Mouse (Mus musculus): ENCODE measurements at regions not wholly inside any gene's neighbourhood (a gene's known extent, or its start where the extent isn't known, plus 50 kb on each side); places are given as distances from the start of the nearest gene placed in this dataset.
A peak's percentile ranks its signal among the peaks of the same experiment; 100 is the strongest.

DNA sequence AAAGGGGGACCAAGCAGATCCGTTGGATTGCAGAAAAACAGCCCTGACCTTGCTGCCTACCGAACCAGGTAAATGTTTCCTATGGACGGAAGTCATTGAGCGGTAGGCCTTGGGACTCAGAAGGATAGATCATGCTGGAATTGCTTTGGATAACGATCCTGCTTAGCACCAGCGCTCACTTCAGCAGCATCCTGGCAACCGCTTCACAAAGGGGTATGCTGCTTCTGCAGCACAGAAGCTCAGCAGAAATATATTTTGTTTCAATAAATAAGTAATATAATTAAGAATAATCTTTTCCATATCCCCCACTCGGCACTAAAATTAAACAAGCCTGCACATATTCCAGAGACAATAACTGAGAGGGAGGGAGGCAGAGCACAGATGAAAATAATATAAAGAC lies 296.0 kb downstream of the Meis1 start:
- no peak for DNase-seq (ENCODE audit: low spot score in 2 of 2)

DNA sequence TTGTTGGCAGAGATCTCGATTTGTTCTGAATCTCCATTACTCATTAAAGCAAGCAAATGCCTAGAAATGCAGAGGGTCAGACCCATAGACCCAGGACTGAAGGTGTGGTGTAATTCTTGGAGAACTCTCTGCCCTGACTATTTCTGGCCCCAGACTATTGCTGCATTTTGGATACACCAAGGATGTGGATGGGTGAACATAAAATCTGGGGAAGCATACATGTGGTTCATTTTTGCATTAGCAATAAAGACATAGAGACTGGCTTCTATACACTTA lies 303.0 kb downstream of the Meis1 start:
- DNase-seq (ENCODE audit: low spot score in 2 of 2), result no peak

DNA sequence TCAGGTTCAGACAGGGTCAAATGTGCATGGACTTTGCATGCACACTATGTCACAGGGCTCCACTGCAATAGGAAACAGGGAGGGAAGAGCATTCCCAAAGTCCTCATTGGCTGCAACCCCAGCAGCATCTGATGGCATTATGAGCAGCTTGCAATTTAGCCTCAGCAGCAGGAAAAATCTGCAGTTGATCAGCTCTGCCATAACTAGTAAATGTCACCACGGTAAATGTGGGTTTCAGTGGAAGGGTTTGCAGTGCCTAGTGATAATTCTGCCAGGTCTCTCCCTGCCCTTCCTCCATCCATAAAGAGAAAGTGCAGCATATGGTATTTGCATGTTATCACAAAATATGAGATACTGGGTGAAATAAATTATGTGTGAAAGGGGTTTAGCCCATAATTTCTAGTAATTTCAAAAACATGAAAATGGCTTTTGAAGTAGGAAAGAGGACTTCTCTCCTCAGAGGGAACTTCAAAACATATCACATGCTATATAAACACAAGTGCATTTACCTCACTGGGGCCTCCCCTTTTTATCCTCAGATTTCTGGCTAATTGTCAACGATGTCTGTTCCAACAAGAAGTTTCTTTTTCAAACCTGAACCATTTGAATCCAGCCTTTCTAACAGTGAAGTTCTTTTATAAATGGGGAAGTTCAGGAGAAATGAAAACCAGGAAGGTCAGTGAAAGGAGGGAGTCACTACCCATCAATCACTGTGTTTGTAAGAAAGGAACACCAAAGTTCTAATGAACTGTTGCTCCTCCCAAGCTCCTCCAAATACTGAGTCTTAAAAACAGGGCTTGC lies 303.5 kb downstream of the Meis1 start:
- DNase-seq (ENCODE audit: low spot score in 2 of 2), result no peak

DNA sequence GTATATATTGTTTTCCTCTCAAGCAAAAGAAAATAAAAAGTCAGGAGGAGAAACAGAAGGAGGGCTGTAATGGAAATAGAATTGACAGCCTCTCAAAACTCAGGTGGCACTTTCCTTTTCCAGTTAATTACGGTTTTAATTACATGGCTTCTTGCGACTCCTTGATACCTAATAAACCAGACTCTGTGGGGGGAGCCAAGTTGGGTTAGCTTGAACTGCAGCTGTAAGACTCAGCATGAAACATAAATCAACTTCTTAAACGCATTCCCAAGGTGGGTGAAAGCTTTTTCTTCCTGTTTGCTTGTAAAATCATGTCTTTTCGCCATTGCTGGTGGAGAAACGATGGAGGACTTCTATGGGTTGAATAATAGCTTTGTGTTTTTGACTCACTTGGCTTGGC lies 304.4 kb downstream of the Meis1 start:
- no peak for DNase-seq (ENCODE audit: low spot score in 2 of 2)

DNA sequence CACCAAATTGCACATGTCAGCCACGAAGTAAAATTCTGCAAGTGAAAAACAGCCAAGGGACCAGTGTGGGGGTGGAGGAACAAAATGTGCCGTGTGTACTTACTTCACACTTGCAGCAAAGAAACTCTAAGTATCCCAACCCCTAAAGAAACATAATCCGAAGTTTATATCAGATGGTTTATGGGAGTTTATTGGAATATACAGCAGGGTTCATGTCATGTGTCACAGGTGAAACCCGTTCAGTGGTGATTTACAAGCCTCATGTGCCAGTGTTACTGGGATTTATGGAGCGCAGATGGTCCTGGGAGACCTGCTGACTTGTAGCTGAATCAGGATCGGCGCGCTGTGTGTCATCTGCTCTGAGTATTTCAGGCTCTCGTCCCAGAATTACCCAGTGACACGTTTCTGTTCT lies 306.1 kb downstream of the Meis1 start:
- peak in 1 of 2 experiments; percentile 9 for DNase-seq (ENCODE audit: low spot score in 2 of 2)

DNA sequence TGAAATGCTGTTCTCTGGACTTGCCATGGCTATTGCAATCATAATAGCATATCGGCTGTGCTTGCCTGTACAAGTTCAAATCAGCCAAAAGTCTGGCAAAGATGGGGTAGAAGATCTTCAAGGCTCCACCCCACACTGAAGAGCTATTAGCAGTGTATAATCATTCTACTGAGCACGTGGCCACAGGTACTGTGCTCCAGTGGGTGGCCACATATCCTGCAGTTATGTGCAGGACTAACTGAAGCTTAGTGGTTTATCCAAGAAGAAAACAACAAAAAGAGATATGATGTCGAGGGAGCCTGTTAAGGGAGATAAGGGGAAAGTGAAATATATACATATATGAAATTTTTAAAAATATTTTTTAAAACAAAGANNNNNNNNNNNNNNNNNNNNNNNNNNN lies 309.2 kb downstream of the Meis1 start:
- no peak for DNase-seq (ENCODE audit: low spot score in 2 of 2)

DNA sequence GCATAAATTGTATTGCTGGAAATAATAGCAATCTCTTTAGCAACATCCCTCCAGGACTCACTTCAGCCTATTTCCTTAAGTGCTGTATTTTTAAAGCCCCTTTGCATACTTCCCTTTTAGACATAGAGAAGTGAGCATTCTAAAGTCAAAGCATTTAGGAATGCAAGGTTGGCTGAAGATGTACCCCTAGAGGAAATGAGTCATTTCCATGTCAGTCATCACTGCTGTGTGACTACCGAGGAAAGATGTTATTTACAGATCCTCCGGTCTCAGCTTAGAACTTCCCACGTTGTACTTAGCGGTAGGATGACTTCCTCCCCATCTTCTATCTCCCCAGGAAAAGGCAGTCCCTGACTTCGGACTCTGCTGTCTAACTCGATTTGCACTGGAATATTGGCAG lies 337.2 kb downstream of the Meis1 start:
- no peak for DNase-seq (ENCODE audit: low spot score in 2 of 2)

DNA sequence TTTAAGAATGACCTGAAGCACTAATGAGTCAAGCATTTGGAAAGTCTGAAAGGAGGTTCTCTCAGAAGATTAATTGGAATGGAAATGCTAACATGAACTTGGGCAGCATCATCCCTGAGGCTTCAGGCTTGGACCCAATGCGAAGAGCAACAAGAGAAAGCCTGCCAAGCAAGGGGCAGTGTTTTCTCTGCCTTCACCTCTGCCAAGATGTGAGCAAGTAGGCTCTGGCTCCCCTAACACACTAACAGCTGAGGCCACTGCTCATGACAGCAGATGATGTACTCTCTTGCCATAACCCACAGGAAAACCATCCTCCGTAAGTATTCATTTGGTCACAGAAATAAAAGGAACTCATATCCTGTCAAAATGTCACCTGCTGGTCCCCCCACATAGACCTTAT lies 341.9 kb downstream of the Meis1 start:
- no peak for DNase-seq (ENCODE audit: low spot score in 2 of 2)

DNA sequence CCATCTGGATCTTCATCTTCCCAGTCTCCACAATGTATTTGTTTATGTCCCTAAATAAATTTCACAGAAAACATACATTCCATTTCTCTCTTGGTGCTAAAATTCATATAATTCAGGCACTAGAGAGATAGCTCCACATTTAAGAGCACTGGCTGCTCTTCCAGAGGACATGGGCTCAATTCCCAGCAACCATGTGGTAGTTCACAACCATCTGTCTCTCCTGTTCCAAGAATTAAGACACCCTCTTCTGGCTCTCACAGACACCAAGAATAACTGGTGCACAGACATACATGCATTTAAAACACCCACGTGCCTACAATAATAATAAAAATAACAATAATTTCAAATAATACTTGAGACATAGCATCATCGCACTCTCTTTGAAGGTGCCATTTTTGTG lies 347.8 kb downstream of the Meis1 start:
- peak in 1 of 2 experiments; percentile 6 for DNase-seq (ENCODE audit: low spot score in 2 of 2)

DNA sequence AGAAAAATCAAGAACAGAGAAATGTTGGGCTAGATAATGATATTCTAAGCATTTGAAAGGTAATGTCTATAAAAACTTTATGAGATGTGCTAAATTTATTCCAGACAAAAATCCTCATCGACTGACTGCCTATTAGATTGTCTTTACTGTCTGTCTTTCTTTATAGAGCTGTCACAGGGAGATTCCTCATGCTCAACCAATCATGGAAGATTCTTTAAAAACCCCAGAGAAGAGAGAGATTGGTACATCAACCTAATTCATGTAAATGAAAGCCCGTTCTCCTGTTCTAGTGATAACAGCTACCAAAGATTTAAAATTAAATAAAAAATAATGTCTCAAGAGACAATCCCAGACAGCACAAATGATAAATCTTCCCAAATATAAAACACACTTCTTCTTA lies 349.5 kb downstream of the Meis1 start:
- no peak for DNase-seq (ENCODE audit: low spot score in 2 of 2)

DNA sequence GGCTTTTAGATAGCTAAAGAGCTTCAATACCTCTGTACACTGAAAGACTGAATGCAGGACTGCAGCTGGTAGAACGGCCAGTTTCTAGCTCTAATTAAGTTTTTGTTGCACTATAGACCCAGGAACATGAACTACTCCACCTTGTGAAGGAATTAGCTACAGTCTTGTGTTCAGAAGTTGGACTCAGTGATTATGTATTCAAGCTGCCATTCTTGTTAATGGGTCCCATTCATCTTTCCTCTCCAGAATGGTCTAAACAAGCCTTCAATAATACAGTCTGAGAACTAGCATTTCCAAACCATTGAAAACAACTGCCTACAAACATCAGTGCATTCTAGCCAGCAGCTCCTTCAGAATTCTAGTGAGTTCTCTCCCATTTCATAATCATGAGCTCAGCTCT lies 362.4 kb downstream of the Meis1 start:
- DNase-seq (ENCODE audit: low spot score in 2 of 2), result no peak

DNA sequence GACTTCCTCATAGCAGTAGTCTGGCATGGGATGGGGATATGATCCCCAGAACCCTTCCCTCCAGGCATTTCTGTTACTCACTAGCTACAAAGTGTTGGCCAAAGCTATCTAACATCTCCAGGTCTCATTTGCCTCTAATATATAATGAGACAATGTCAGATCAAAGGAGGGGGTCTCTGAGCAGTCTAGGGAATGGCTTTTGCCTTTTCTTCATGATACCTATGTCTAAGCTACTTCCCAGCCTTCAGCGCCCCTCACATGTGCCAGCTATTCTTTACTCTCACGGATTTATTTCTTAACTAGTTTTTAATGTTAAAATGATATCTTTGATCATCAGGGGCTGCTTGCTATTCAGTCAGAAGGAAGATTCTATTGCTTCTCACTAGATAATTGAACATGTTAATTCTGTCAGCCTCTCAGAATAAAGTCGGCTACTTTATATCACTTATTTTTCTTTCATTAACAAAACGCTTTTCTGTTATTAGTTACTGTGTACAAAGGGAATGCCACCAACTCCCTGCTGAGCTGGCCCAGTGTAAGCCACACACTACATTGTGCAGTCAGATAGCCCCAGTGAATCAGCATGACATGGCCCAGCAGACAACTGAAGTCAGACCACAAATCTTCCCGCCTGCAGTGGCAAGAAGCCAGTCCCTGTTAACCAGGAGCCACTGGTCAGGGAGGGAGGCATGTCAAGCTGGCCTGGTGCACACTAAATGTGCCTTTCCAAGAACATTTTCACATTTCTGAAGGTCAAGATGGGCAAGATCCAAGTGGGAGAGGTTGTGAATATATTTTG lies 386.6 kb downstream of the Meis1 start:
- DNase-seq (ENCODE audit: low spot score in 2 of 2), result no peak

DNA sequence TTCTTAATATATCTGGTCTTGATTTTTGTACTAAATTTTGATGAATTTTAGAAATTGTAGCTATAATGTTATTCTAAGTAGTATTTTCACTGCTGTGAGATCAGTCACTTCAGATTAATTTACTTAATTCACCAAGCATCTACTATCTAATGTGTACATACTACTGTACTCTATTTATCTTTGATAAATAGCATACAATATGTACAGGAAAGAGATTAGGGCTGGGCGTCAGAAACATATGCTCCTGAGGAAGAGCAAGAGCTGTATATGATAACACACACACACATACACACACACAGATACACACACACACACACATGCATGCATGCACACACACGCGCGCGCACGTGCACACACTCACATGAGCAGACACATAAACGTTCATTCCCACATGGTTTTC lies 387.2 kb downstream of the Meis1 start:
- no peak for DNase-seq (ENCODE audit: low spot score in 2 of 2)

DNA sequence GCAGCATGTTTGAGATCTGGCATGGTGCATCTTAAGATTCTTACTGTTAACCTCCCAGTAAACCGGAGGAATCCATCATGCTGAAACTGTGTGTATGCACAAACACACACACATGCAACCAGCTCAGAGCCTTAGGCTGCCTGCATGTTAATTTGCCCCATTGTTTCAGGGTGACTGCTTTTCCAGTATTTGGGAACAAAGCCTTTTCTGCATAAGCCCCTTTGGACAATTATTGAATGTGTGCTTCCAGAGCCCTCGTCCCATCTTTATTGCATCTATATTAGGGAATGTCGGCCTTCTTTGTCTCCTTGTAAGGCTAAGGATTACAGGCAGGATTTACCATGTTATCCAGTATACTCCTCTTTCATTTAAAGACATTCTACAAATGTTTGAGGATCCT lies 397.0 kb downstream of the Meis1 start:
- DNase-seq (ENCODE audit: low spot score in 2 of 2), result no peak

DNA sequence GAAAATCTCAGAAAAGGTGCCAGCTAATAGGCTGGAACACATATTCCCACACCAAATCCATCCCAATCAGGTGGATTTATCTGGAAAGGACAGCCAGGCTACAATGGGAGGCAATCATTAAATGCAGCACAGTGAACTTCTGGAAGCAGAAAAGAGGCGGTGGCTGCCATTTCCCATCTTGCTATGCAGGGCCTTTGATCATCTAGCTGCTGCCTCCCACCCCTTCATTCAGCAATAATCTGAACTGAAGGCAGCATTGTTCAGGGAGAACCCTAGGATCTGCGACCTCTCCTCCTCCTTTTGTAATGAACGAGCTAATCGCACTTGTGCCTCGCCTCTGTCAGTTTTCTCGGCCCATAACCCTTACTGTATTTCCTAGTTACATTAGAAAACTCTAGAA lies 413.9 kb downstream of the Meis1 start:
- DNase-seq (ENCODE audit: low spot score in 2 of 2), result no peak

DNA sequence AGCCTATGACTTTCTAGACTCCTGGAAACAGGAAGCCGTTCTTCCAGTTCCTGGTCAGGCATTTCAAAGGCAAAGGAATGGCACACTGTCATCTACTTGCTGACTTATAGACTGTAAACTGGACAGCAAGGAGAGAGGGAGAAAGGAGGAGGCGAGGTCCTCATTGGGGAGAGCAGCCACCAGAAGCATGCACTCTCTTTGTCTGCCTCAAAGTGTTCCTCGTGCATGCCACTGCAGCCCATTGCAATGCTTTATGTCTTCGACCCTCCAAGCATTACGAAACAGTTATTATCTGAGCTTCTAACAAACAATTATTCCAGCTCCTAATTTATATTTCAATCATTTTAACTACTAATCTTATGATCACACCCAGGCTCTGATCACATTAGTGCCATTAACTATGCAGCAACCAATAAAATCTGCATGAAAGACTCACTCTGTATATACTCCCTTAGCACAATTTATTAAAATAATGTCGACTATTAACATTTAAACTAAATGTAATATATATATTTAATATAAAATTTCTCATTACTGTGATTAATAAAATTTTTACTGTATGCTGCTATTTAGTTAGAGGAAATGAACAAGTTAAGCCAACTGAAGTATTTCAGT lies 417.1 kb downstream of the Meis1 start:
- no peak for DNase-seq (ENCODE audit: low spot score in 2 of 2)

DNA sequence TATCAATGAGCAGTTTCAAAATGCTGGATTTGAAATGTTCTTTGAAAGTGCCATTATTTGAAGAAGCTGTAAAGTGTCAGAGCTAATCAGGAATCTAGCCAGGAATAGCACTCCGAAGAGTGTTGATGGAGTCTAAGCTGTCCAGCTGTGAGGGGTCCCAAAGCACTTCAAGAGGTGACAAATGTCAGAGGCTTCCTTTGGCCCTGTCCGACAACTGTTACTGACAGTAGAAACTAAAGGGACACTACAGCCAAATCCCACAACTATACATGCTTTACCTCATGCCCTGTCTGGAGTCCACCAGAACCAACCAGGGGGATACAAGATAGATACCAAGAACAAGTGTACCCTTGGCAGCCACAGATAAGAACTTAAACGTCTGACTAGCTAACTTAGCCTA lies 420.4 kb downstream of the Meis1 start:
- DNase-seq (ENCODE audit: low spot score in 2 of 2), result no peak

DNA sequence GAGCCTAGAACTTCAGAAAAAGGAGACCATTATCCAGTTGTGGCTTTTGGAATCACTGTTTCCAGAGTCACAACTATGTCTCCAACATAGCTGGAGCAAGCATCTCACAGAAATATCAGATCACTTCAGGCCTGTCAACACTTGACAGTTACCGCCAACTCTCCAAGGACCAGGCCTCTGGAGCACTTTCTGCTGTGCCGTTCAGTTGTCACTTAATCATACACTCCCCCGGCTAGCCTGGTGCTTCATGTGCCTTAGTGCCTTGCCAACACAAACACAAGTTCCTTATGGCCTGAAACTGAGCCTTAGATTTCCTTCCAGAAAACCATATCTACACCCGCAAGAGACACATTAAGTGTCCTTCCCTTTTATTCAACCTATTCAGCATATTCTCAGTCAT lies 421.8 kb downstream of the Meis1 start:
- DNase-seq (ENCODE audit: low spot score in 2 of 2), result no peak

DNA sequence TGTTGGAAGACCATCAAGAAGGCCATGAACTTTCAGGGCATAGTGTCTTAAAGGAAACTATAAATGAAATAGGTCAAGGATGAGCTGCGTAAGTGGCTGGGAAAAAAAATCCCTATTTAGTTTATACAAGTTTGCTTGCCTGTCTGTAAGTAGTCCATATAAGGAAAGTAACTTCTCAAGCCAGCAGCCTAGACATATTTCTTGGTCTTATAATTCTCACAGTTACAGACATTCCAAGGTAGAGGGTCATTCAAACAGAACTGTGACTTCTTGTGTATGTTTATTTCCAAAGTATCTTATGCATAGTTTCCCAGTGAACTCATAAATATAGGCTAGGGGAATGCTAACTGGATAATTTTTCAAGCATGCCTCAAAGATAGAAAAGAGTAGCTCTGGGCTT lies 428.3 kb downstream of the Meis1 start:
- DNase-seq (ENCODE audit: low spot score in 2 of 2), result no peak

DNA sequence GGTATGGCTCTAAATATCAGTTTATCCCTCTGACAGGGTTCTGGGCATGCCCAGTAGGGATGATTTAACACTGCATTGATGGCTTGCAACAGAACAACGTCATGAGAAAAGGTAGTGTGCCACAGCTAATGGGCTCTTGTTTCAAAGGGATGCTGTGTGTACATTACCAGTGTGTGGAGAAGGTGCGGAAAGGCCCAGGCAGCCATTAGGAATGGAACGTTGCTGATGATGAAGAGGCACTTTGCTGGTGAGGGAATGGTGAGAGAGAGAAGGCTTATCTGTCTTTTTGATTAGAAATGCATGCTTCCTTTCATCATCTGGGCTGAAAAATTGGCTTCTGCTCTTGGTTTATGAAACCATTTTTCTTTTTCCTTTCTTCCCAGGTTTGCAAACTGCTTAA lies 432.3 kb downstream of the Meis1 start:
- no peak for DNase-seq (ENCODE audit: low spot score in 2 of 2)

DNA sequence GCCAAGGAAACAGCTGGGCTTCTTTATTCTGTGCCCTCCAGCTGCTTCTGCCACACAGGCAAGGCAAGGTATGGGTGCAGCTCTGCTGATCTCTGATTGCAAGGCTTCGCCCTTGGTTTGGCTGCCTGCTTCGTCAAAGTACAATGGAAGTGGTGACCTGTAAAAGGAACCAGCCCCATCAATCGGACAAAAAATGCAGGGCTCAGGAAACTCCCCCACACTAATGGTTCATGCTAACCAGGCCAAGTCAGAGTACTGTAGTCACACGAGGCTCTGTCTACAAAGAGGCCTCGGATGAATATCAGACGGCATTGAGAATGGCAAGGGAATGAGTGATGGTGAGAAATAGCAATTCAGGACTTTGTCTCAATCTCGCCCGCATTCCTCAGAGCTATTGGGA lies 433.8 kb downstream of the Meis1 start:
- DNase-seq (ENCODE audit: low spot score in 2 of 2), result no peak

DNA sequence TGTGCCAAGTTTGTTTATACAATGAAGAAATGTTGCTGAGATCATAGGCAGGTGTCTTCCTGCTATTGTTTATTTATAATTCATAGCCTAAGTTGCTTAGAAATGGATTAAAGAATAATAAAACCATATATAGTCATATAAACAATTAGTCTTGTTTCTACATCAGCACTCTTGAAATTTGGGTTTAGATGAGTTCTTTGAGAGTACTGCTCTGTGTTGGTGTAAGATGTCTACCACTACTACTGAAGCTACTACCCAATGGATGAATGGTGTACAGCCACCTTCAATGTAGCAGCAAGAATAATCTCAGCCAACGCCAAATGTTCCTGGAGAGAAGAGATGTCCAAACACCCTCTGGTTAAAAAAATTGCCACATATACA lies 436.0 kb downstream of the Meis1 start:
- DNase-seq (ENCODE audit: low spot score in 2 of 2), result no peak
